Mouse (Mus musculus) brain, embryonic 14.5 days (tissue): Measurements from ENCODE around the gene Scoc. TPM values are rescaled to one million over a fixed set of nuclear protein-coding genes. Genes with fewer than 3 reads are reported as not detected.
A peak's percentile ranks its signal among the peaks of the same experiment; 100 is the strongest.

Experiments
- DNase-seq: peaks from one replicate; pipeline ENCODE4 v3.0.0-alpha.2; 2011; ENCODE audit warnings: low read depth
- CTCF ChIP-seq: fragments of 200-500 bp; IDR thresholded peaks from 2 replicates; pipeline ENCODE4 v1.5.1; 2012; ENCODE audit warnings: inconsistent platforms, mild to moderate bottlenecking, moderate library complexity, borderline replicate concordance; ENCODE audit not compliant: insufficient read depth, insufficient read length; ENCODE audit errors: extremely low read depth
- POLR2A ChIP-seq: fragments of 200-500 bp; IDR thresholded peaks from 2 replicates; pipeline ENCODE4 v1.6.1; 2012; ENCODE audit warnings: mild to moderate bottlenecking, inconsistent platforms, borderline replicate concordance; ENCODE audit not compliant: poor library complexity, insufficient read depth, insufficient read length, severe bottlenecking; ENCODE audit errors: extremely low read depth
- polyA plus RNA-seq: library from polyadenylated mRNA; depleted of rRNA; stranded (reverse); fragments of >200 nt; gene quantifications from 2 replicates; pipeline ENCODE4 v1.2.3, GENCODE M21; 2012

Gene Scoc
- polyA plus RNA-seq, 1 experiment, result 160 TPM

DNA sequence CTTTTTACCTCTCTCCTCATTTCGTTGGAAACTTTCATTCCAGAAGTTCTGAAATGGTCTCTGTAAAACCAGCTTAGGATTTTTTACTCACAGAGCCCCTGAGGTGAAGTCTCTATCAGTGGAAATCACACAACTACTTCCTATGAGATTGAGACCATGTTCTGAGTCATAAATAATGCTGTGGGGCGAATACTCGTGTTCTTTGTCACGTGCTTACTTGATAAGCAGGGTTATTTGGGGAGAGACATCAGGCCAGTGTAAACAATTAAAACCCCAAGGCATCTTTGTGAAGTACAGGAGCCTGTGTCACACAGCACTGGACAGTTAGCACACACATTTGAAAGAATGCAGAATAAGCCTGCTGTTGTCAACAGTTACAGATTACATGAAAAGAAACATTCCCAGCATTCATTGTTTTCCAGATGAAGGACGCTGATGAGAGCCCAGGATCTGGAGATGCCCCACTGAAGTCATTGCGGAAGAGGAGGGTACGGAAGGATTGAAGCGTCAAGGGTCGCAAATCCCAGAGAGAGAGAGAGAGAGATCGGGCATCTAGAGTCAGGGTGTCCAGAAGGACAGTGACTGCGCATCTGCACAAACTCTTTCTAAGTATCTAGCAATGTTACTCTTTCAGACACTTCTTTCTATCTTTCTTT lies 32.0 kb downstream of the Scoc start:
- no peak for DNase-seq
- no peak for TF ChIP-seq POLR2A
- no peak for TF ChIP-seq CTCF

DNA sequence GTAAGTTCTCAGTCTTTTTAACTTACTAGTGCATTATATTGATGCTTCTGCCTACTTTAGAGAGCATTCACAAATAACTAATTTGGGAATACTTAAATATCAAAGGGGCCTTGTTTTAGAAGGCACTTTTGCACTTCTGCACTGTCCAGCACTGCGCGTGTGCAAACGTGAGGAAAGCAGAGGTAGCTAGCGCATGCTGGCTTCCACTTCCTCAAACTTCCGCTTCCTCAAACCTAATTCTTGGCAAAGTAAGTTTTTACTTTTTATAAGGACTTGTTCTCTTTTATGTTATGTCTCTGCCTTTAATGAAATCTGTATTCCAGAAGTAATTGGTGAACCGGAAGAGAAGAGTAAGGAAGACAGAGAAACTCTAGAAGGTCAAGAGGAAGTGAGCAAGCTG lies 33.0 kb downstream of the Scoc start:
- TF ChIP-seq POLR2A (no peak), CTCF (no peak)
- DNase-seq, result no peak

DNA sequence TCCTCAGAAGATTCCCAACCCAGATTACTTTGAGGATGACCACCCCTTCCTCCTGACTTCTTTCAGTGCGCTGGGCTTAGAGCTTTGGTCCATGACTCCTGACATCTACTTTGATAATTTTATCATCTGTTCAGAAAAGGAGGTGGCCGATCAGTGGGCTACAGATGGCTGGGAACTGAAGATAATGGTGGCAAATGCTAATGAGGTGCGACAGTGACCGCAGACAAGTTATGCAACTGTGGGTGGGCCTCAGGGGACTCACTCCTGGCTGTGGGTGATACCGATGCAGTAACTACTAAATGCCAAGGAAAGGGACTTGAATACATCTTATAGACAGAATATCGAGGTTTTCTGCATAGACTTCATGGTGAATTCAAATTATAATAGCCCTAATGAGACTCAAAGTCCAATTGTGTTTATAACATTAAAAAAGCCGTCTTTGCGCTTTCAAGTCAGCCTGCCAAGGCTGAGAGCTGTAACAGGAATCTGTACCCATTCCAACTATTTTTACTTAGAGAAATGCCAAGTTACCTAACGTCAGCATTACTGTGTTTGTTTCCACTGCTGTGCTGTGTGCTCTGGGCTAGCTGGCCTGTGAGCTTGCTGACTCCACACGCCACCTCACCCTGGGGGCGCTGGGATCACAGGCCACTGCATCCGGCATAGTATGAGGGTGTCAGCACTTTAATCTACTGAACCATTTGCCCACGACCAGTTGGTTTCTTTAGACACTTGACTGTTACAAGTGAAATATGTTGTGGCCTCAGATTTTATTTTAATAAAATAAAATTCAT lies 35.0 kb downstream of the Scoc start:
- no peak for DNase-seq
- no peak for TF ChIP-seq POLR2A
- no peak for TF ChIP-seq CTCF

DNA sequence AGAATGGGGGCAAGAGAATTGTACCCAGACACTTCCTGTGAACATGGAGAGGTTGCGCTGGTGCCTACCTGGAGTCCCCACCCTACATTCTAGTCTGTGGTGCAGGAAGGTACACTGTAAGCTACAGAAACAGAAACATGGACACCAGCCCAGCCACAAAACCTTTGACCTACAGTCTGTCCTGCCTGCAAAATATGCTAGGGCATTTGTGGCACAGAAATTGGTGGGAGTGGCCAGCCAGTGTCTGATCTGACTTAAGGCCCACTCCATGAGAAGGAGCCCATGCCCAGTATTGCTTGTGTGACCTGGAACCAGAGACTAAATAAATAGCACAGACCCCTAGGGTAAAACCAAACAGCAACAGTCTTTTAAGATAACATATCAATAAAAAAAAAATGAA lies 36.8 kb downstream of the Scoc start:
- no peak for TF ChIP-seq POLR2A
- TF ChIP-seq CTCF, result no peak
- no peak for DNase-seq

DNA sequence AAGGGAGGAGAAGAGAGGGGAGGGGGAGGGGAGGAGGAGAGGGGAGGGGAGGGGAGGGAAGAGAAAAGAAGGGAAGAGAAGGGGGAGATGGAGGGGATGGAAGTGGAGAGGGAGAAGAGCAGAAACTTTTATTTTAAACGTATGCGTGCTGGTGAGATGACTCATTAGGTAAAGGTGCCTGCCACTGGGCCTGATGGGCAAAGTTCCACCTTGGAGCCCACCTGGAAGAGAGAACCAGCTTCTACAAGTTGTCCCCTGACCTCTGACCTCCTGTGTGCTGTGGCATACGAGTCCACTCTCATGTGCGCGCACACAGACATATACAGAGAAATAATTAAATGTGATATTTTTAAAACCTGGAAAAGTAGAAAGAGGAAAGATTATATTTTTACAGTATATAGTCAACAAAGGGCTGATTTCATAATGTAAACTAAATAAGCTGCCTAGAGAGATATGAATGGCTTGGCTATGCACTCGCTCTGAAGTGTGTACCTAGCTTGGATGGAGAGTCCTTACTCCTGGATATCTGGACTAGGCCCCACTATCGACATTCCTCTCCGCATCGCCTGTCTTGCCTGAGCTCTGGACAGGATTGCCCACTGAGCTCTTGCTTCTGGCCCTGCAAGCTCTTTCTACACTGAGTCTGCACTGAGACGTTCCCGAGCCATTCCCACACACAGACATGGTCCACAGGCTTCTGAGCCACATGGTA lies 39.2 kb downstream of the Scoc start:
- TF ChIP-seq POLR2A, result no peak
- TF ChIP-seq CTCF, result no peak
- DNase-seq, result no peak

DNA sequence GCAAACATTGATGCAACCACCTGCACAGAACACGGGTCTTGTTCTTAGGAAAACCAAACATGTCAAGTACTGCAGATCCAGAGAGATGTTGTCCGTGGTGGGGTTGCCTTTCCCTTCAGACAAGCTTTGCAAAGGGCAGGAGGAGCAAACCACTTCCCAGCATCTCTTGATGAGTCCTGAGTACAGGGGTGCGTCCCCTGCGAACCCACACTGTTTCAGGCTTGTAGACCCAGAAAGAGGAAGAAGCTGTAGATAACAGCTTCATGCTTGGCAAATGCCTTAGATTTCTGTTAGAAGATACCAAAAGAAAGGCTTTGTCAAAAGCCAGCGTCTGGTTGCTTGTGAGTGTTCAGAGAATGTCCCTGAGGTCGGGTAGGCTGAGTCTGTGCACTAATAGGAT lies 40.2 kb downstream of the Scoc start:
- no peak for DNase-seq
- no peak for TF ChIP-seq CTCF
- no peak for TF ChIP-seq POLR2A

DNA sequence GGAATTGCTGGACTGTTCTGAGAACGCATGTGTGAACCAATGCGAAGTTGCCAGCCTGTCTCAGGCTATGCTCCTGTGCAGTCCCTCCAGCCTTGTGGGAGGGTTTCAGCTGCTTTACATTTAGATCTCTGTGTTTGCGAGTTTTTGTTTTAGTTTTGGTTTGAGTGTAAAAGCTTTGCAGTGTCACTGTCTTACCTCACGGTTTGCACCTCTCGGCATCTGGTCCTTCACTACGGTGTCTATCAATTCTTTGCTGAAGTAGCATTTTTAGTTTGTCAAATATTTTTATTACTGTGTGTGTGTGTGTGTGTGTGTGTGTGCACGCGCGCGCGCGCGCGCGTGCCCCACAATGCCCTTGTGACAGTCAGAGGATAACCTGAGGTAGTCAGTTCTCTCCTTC lies 41.3 kb downstream of the Scoc start:
- DNase-seq, result no peak

DNA sequence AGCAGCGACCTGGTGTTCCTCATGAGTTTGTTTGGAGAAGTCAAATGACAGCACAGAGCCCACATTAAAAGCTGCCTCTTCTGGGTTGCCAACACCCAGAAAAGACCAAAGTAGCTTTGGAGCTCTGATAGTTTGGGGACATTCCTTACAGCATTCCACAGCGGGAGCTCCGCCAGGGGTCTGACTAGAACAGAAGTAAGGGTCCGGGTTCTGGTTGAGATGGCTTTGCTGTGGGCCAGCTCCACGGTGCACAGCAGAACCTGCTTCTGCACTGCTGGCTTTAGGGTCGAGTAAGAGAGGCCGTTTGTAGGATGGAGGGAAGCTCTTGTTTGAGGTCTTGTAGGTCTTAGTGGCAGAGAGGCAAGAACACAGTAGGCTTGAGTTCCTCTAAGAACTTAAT lies 49.7 kb downstream of the Scoc start:
- no peak for DNase-seq
- TF ChIP-seq CTCF (no peak), POLR2A (no peak)

More for the DNA sequence above, 41.3 kb downstream of the Scoc start:
- TF ChIP-seq CTCF (no peak), POLR2A (no peak)

DNA sequence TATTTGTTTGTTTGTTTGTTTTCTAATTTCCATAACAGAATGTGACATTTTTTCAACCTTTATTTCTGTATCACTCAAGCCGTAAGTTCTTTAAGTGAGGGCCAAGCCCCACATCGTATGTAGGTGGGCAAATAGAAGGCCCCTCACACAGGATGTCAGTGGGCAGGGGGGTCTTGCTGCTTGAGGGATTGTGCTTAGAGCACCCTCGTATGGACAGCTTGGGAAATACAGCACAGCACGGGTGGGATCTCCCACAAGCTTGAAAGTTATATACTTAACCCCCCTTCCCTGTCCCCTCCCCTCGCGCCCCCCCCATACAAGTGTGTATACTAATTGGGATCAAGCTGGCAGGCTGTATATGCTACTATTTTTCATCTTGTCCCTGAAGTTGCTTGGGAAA lies 51.4 kb downstream of the Scoc start:
- peak; percentile 58 for TF ChIP-seq CTCF
- no peak for TF ChIP-seq POLR2A
- DNase-seq, result peak; percentile 43

DNA sequence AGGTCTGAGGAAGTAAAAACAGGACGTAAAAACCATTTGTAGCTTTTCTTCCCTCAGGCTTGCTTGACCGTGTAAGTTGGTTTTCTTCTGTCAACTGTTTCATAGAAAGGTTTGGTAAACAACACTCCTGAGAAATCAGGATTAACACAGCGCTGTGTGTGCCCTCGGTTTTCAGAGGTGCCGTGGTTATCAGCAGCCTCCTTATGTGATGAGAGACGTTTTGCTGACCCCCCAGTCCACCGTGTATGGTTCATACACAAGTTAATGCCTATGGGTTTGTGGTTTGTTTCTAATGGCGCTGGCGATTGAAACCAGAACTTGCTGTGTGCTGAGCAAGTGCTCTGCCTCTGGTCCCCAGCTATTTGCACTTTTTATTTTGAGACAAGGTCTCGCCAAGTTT lies 52.6 kb downstream of the Scoc start:
- DNase-seq, result no peak
- TF ChIP-seq CTCF (no peak), POLR2A (no peak)

DNA sequence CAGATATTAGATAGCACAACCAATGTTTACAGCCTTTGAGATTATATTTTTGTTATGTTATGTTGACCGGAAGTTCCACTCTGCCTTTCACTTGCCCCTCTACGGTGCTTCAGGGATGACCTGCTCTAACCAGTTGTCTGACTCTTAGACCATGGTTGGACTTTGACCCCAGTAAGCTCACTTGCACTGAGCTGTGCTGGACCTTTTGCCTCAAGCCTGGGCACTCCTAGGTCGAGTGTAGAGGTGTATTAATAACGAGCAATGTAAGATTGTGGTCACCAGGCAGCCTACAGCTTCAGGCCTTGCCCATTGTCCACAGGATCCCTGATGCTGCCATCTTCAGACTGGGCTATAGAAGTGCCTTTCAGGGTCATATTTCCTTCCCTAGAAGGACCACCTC lies 60.5 kb downstream of the Scoc start:
- TF ChIP-seq CTCF, result no peak
- no peak for TF ChIP-seq POLR2A
- no peak for DNase-seq

DNA sequence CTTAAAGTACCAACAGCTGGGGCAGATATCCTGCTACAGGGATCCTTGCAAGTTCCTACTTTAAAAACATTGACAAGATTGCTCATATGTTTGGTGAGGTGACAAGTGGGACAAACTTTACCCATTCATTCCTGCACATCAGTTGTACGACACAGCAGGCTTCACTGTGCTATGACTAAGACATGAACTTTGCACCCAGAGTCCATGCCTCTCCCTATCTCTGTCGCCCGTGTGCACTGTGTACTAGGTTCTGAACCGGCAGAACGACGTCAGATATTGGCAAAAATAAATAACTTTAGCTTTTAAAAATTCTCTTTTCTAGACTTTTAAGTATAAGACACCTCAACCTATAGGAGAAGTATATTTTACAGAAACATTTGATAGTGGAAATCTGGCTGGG lies 61.5 kb downstream of the Scoc start:
- no peak for DNase-seq
- no peak for TF ChIP-seq CTCF
- TF ChIP-seq POLR2A, result no peak

DNA sequence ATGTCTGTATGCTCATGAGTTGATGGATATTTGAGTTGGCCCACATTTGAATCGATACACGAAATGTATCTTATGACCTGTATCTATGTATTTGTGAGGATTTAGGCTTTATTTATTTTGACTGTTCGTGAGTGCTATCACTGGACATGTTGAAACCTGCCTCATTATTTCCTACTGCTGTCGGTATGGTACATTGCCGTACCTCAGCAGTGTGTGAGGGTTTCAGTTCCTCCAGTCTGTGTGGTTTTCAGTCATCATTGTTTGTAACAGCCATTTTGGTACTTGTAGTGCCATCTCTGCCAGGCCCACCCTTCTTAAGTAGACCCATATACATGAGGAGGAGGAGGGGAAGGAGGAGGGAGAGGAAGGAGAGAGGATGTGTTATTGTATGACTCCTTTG lies 63.9 kb downstream of the Scoc start:
- TF ChIP-seq CTCF (no peak), POLR2A (no peak)
- no peak for DNase-seq

DNA sequence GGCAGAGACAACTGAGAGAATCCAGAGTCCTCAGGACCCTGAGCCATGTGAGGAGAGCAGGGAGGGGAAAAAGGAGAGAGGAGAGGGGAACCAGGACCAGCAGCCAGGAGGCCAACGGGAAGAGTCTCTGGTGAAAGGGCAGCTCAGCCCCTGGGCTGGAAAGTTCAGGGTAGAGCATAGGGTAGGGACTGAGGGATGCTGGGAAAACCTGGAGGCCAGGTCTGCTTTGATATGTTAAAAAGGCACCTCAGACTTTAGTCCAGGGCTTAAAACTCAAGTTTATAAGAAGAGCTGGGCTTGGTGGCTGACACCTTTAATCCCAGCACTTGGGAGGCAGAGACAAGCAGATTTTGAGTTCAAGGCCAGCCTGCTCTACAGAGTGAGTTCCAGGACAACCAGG lies 65.7 kb downstream of the Scoc start:
- DNase-seq, result no peak
- TF ChIP-seq CTCF (no peak), POLR2A (no peak)

DNA sequence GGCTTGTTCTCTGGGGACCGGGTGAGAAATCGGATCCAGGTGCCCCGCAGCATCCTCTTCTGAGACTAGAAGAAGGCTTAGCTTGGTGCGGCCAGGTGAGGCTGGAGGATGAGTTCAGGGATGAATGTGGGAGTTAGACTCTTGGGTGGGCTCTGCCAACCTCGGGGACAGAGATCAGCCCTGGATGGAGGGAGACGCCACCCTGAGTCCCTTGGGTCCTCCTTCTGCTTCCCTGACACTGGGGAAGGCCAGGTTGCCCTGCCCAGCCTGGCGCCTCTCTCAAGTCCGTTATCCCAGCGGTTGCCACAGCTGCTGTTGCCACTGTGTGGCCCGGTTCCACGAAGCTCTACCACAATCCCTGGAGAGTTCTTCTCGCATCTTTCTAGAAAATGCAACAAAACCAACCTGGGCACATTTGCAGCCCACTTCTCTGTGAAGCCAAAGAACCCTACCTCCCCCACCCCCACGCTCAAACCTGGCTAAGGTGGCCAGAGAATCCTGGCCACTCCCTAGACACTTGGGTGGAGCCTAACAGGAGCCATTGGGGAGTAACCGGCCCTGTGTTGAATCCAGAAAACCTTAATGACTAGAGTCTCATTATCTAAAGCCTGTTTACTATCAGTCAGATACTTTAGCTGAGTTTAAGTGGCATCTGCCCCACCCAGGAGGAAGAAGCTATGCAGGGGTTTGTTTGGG lies 68.0 kb downstream of the Scoc start:
- TF ChIP-seq CTCF (no peak), POLR2A (no peak)
- DNase-seq, result no peak
